Mouse (Mus musculus): ENCODE measurements around the gene Fyn. TPM values are rescaled to one million over a fixed set of nuclear protein-coding genes. Genes with fewer than 3 reads are reported as not detected.

Fyn gene
- polyA plus RNA-seq, 1 experiment from 2014 or later, result 34.1 TPM

GRCm38 (mm10) chr10:39431265-39431664 lies 62.6 kb downstream of the Fyn start:
- 86% methylated on average over 2 of the region's 2 CpGs for WGBS
- Histone ChIP-seq H3K9me3 (no peaks in the 10 kb centered on the region), H3K27me3 (no peaks in the 10 kb centered on the region), H3K4me3 (no peak overlapping the region), H3K4me2 (no peak overlapping the region), H3K27ac (no peak overlapping the region), H3K9ac (no peak overlapping the region), H3K4me1 (peaks cover 21% of the 10 kb centered on the region), H3K36me3 (no peaks in the 10 kb centered on the region)
- ATAC-seq (ENCODE audit: insufficient number of reproducible peaks, insufficient read depth, low FRiP score, low TSS enrichment, low read depth), result no peak

- H3K36me3 ChIP-seq, result no peaks in the 10 kb centered on the region
- no peaks in the 10 kb centered on the region for H3K27me3 ChIP-seq
- no peak overlapping the region for H3K4me3 ChIP-seq
- ATAC-seq (ENCODE audit: insufficient number of reproducible peaks, insufficient read depth, low FRiP score, low TSS enrichment, low read depth), result no peak
- H3K9me3 ChIP-seq, result no peaks in the 10 kb centered on the region
- H3K4me2 ChIP-seq, result no peak overlapping the region
- H3K4me1 ChIP-seq, result peaks cover 14% of the 10 kb centered on the region
- H3K27ac ChIP-seq, result no peak overlapping the region
- WGBS, result 78% methylated on average over 14 of the region's 14 CpGs
- no peak overlapping the region for H3K9ac ChIP-seq
These were observed 64.3 kb downstream of the Fyn start for GRCm38 (mm10) chr10:39432648-39433568.

GRCm38 (mm10) chr10:39433893-39434292 lies 65.2 kb downstream of the Fyn start:
- Histone ChIP-seq H3K9ac (no peak overlapping the region), H3K4me3 (no peak overlapping the region), H3K4me1 (peaks cover 17% of the 10 kb centered on the region), H3K27me3 (no peaks in the 10 kb centered on the region), H3K36me3 (no peaks in the 10 kb centered on the region), H3K9me3 (no peaks in the 10 kb centered on the region), H3K27ac (no peak overlapping the region), H3K4me2 (no peak overlapping the region)
- WGBS, result 84% methylated on average over 7 of the region's 7 CpGs
- ATAC-seq (ENCODE audit: insufficient number of reproducible peaks, insufficient read depth, low FRiP score, low TSS enrichment, low read depth), result no peak

GRCm38 (mm10) chr10:39434758-39435448 lies 66.2 kb downstream of the Fyn start:
- no peak overlapping the region for H3K4me3 ChIP-seq
- 49% methylated on average over 8 of the region's 8 CpGs for WGBS
- no peaks in the 10 kb centered on the region for H3K27me3 ChIP-seq
- no peak overlapping the region for H3K9ac ChIP-seq
- no peaks in the 10 kb centered on the region for H3K9me3 ChIP-seq
- ATAC-seq (ENCODE audit: insufficient number of reproducible peaks, insufficient read depth, low FRiP score, low TSS enrichment, low read depth), result no peak
- H3K36me3 ChIP-seq, result no peaks in the 10 kb centered on the region
- no peak overlapping the region for H3K4me2 ChIP-seq
- peaks cover 15% of the 10 kb centered on the region for H3K4me1 ChIP-seq
- H3K27ac ChIP-seq, result no peak overlapping the region

- no peaks in the 10 kb centered on the region for H3K9me3 ChIP-seq
- no peak for ATAC-seq (ENCODE audit: insufficient number of reproducible peaks, insufficient read depth, low FRiP score, low TSS enrichment, low read depth)
- no peak overlapping the region for H3K27ac ChIP-seq
- no peaks in the 10 kb centered on the region; the same call in 1 of the 2 replicates for H3K36me3 ChIP-seq
- no peaks in the 10 kb centered on the region for H3K27me3 ChIP-seq
- H3K4me2 ChIP-seq, result no peak overlapping the region
- no peak overlapping the region for H3K9ac ChIP-seq
- H3K4me1 ChIP-seq, result peaks cover 9% of the 10 kb centered on the region; the same call in 1 of the 2 replicates
- 53% methylated on average over 5 of the region's 5 CpGs for WGBS
- no peak overlapping the region for H3K4me3 ChIP-seq
These were observed 70.2 kb downstream of the Fyn start for GRCm38 (mm10) chr10:39438905-39439304.

- H3K36me3 ChIP-seq, result no peaks in the 10 kb centered on the region; the same call in 1 of the 2 replicates
- no peak overlapping the region for H3K27ac ChIP-seq
- H3K4me3 ChIP-seq, result no peak overlapping the region
- ATAC-seq (ENCODE audit: insufficient number of reproducible peaks, insufficient read depth, low FRiP score, low TSS enrichment, low read depth), result no peak
- no peak overlapping the region for H3K9ac ChIP-seq
- no peak overlapping the region for H3K4me2 ChIP-seq
- no peaks in the 10 kb centered on the region for H3K9me3 ChIP-seq
- no peaks in the 10 kb centered on the region for H3K27me3 ChIP-seq
- H3K4me1 ChIP-seq, result 0 out of 2 replicates have a peak, but pooled peaks cover 3% of the 10 kb centered on the region
- 75% methylated on average over 9 of the region's 9 CpGs for WGBS
These were observed 71.9 kb downstream of the Fyn start for GRCm38 (mm10) chr10:39440506-39440905.

- no peaks in the 10 kb centered on the region for H3K9me3 ChIP-seq
- H3K4me3 ChIP-seq, result no peak overlapping the region
- H3K27ac ChIP-seq, result no peak overlapping the region
- H3K4me2 ChIP-seq, result no peak overlapping the region
- no peak for ATAC-seq (ENCODE audit: insufficient number of reproducible peaks, insufficient read depth, low FRiP score, low TSS enrichment, low read depth)
- 0 out of 2 replicates have a peak, but pooled peaks cover 3% of the 10 kb centered on the region for H3K4me1 ChIP-seq
- H3K27me3 ChIP-seq, result no peaks in the 10 kb centered on the region
- H3K9ac ChIP-seq, result no peak overlapping the region
- H3K36me3 ChIP-seq, result no peaks in the 10 kb centered on the region; the same call in 1 of the 2 replicates
These were observed 73.0 kb downstream of the Fyn start for GRCm38 (mm10) chr10:39441636-39442035.

- no peaks in the 10 kb centered on the region for H3K9me3 ChIP-seq
- 55% methylated on average over 2 of the region's 2 CpGs for WGBS
- no peak overlapping the region for H3K4me3 ChIP-seq
These were observed 74.5 kb downstream of the Fyn start for GRCm38 (mm10) chr10:39443122-39443521.

GRCm38 (mm10) chr10:39443947-39444346 lies 75.3 kb downstream of the Fyn start:
- Histone ChIP-seq H3K36me3 (no peaks in the 10 kb centered on the region; the same call in 1 of the 2 replicates), H3K9me3 (no peaks in the 10 kb centered on the region)

More at GRCm38 (mm10) chr10:39443122-39443521, 74.5 kb downstream of the Fyn start:
- no peak overlapping the region for H3K9ac ChIP-seq
- H3K4me1 ChIP-seq, result 0 out of 2 replicates have a peak, but pooled peaks cover 2% of the 10 kb centered on the region
- no peak for ATAC-seq (ENCODE audit: insufficient number of reproducible peaks, insufficient read depth, low FRiP score, low TSS enrichment, low read depth)
- H3K27me3 ChIP-seq, result no peaks in the 10 kb centered on the region
- H3K4me2 ChIP-seq, result no peak overlapping the region
- no peak overlapping the region for H3K27ac ChIP-seq
- no peaks in the 10 kb centered on the region; the same call in 1 of the 2 replicates for H3K36me3 ChIP-seq

GRCm38 (mm10) chr10:39445870-39446269 lies 77.2 kb downstream of the Fyn start:
- no peaks in the 10 kb centered on the region for H3K27me3 ChIP-seq
- H3K4me1 ChIP-seq, result peaks cover 19% of the 10 kb centered on the region

More at GRCm38 (mm10) chr10:39443947-39444346, 75.3 kb downstream of the Fyn start:
- Histone ChIP-seq H3K27me3 (no peaks in the 10 kb centered on the region), H3K4me2 (no peak overlapping the region), H3K27ac (no peak overlapping the region), H3K9ac (no peak overlapping the region), H3K4me3 (no peak overlapping the region), H3K4me1 (peaks cover 3% of the 10 kb centered on the region; the same call in 1 of the 2 replicates)
- no peak for ATAC-seq (ENCODE audit: insufficient number of reproducible peaks, insufficient read depth, low FRiP score, low TSS enrichment, low read depth)

GRCm38 (mm10) chr10:39446706-39447105 lies 78.1 kb downstream of the Fyn start:
- Histone ChIP-seq H3K4me1 (peaks cover 26% of the 10 kb centered on the region), H3K9ac (no peak overlapping the region), H3K36me3 (no peaks in the 10 kb centered on the region), H3K27me3 (no peaks in the 10 kb centered on the region), H3K4me3 (no peak overlapping the region), H3K4me2 (no peak overlapping the region), H3K9me3 (no peaks in the 10 kb centered on the region), H3K27ac (no peak overlapping the region)
- WGBS, result 92% methylated on average over 5 of the region's 5 CpGs
- ATAC-seq (ENCODE audit: insufficient number of reproducible peaks, insufficient read depth, low FRiP score, low TSS enrichment, low read depth), result no peak

More at GRCm38 (mm10) chr10:39445870-39446269, 77.2 kb downstream of the Fyn start:
- WGBS, result 88% methylated on average over 11 of the region's 11 CpGs
- no peak overlapping the region for H3K9ac ChIP-seq
- H3K9me3 ChIP-seq, result no peaks in the 10 kb centered on the region
- H3K4me3 ChIP-seq, result no peak overlapping the region
- no peak overlapping the region for H3K27ac ChIP-seq
- no peaks in the 10 kb centered on the region for H3K36me3 ChIP-seq
- H3K4me2 ChIP-seq, result no peak overlapping the region
- ATAC-seq (ENCODE audit: insufficient number of reproducible peaks, insufficient read depth, low FRiP score, low TSS enrichment, low read depth), result no peak

All from embryonic facial prominence, embryonic 13.5 days (tissue).